Mouse (Mus musculus): ENCODE data around the gene Tmem189. TPM values are rescaled to one million over a fixed set of nuclear protein-coding genes. Genes with fewer than 3 reads are reported as not detected.
A peak's percentile ranks its signal among the peaks of the same experiment; 100 is the strongest.

Tmem189 gene
- polyA plus RNA-seq, 1 experiment from 2014 or later, result 28.6 TPM

DNA sequence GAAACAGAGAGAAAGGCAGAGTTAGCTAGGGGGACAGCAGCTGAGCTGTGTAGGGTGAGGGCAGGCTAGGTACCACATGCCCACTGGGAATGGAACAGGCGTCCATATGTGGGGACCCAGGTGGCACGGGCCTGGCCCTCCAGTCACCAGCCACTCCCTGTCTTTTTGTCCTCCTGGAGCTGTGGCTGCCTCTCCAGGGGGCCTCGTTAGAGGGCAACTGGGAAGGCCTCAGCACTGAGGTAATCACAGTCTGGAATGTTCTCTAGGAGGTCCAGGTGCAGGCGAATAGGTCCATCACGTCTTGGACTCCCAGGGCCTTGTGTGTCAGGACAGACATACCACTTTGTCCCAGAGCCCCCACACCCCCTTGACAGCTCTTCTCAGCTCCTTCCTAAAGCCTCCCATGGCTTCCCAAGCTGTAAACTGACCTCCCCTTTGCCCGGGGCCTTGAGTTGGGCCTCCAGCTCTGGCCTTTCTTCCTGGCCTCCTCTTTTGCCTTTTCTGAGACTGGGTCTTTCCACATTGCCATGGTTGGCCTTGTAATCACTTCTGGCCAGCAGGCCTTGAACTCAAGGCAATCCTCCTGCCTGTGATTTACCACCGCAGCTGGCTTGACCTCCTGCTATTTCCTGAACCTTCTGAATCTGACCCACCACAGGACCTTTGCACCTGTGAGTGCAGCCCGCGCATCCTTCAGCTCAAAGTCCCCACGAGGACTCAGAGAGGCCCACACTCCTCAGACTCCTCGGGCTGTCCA is 16.7 kb upstream of the Tmem189 start:
- H3K9ac ChIP-seq (ENCODE audit: low read depth, low read length), result peak overlapping the region; percentile 60

GRCm38 (mm10) chr2:167704409-167704808 is 14.8 kb upstream of the Tmem189 start:
- Histone ChIP-seq H3K9me3 (ENCODE audit: control insufficient read depth, low read length) (no peaks in the 10 kb centered on the region), H3K27ac (ENCODE audit: low read length) (no peak overlapping the region), H3K9ac (ENCODE audit: low read depth, low read length) (peak overlapping the region; percentile 19; the same call in 1 of the 2 replicates), H3K36me3 (ENCODE audit: control insufficient read depth, insufficient read depth, low read length) (no peaks in the 10 kb centered on the region), H3K4me3 (ENCODE audit: low read length) (no peak overlapping the region), H3K4me2 (ENCODE audit: low read depth, low read length) (no peak overlapping the region), H3K4me1 (ENCODE audit: control insufficient read depth, insufficient read depth, low read length) (peaks cover 13% of the 10 kb centered on the region; the same call in 1 of the 2 replicates), H3K27me3 (replicated peaks; ENCODE audit: control insufficient read depth, insufficient read depth, low read length) (no peaks in the 10 kb centered on the region)
- no peak for ATAC-seq
- WGBS, result 87% methylated on average over 4 of the region's 4 CpGs

More for the DNA sequence above, 16.7 kb upstream of the Tmem189 start:
- peaks cover 24% of the 10 kb centered on the region for H3K4me1 ChIP-seq (ENCODE audit: control insufficient read depth, insufficient read depth, low read length)
- H3K27me3 ChIP-seq (replicated peaks; ENCODE audit: control insufficient read depth, insufficient read depth, low read length), result no peaks in the 10 kb centered on the region
- no peaks in the 10 kb centered on the region for H3K9me3 ChIP-seq (ENCODE audit: control insufficient read depth, low read length)
- no peaks in the 10 kb centered on the region for H3K36me3 ChIP-seq (ENCODE audit: control insufficient read depth, insufficient read depth, low read length)
- H3K4me3 ChIP-seq (ENCODE audit: low read length), result no peak overlapping the region
- peak overlapping the region; percentile 51; the same call in 1 of the 2 replicates for H3K27ac ChIP-seq (ENCODE audit: low read length)
- 64% methylated on average over 11 of the region's 11 CpGs for WGBS
- peak; percentile 74 for ATAC-seq
- no peak overlapping the region for H3K4me2 ChIP-seq (ENCODE audit: low read depth, low read length)

GRCm38 (mm10) chr2:167702126-167702525 is 12.5 kb upstream of the Tmem189 start:
- 83% methylated on average over 6 of the region's 6 CpGs for WGBS
- H3K27me3 ChIP-seq (replicated peaks; ENCODE audit: control insufficient read depth, insufficient read depth, low read length), result no peaks in the 10 kb centered on the region
- peaks cover 17% of the 10 kb centered on the region for H3K4me1 ChIP-seq (ENCODE audit: control insufficient read depth, insufficient read depth, low read length)
- no peak overlapping the region for H3K4me2 ChIP-seq (ENCODE audit: low read depth, low read length)
- H3K9me3 ChIP-seq (ENCODE audit: control insufficient read depth, low read length), result no peaks in the 10 kb centered on the region
- H3K4me3 ChIP-seq (ENCODE audit: low read length), result no peak overlapping the region
- H3K9ac ChIP-seq (ENCODE audit: low read depth, low read length), result 0 out of 2 replicates have a peak overlapping the region, but pooled peaks have one; percentile 17
- H3K36me3 ChIP-seq (ENCODE audit: control insufficient read depth, insufficient read depth, low read length), result no peaks in the 10 kb centered on the region
- H3K27ac ChIP-seq (ENCODE audit: low read length), result no peak overlapping the region
- no peak for ATAC-seq

GRCm38 (mm10) chr2:167701472-167701871 is 11.8 kb upstream of the Tmem189 start:
- ATAC-seq, result no peak
- no peak overlapping the region for H3K27ac ChIP-seq (ENCODE audit: low read length)
- peaks cover 15% of the 10 kb centered on the region for H3K4me1 ChIP-seq (ENCODE audit: control insufficient read depth, insufficient read depth, low read length)
- 0 out of 2 replicates have a peak overlapping the region, but pooled peaks have one; percentile 17 for H3K9ac ChIP-seq (ENCODE audit: low read depth, low read length)
- H3K4me2 ChIP-seq (ENCODE audit: low read depth, low read length), result no peak overlapping the region
- H3K36me3 ChIP-seq (ENCODE audit: control insufficient read depth, insufficient read depth, low read length), result no peaks in the 10 kb centered on the region
- no peak overlapping the region for H3K4me3 ChIP-seq (ENCODE audit: low read length)
- no peaks in the 10 kb centered on the region for H3K9me3 ChIP-seq (ENCODE audit: control insufficient read depth, low read length)
- no peaks in the 10 kb centered on the region for H3K27me3 ChIP-seq (replicated peaks; ENCODE audit: control insufficient read depth, insufficient read depth, low read length)
- WGBS, result 67% methylated on average over 5 of the region's 5 CpGs

DNA sequence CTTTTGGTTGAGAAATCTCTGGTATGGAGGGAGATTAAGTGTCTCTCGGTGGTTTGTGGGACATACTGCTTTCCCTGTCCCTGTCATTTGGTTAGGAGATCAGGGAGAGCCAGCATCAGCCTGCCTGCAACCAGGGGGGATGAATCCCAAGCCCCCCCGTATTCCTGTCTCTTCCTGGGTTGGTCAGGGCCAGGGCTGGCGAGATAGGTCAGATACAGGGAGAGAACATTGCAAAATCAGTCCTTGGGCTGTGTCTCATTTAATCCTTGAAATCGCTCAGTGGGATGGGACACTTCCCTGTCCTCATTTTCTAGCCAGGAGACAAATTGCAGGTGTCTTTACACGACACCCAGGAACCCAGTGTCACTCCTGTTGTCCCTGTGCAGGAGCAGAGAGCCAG is 10.4 kb upstream of the Tmem189 start:
- H3K4me3 ChIP-seq (ENCODE audit: low read length), result no peak overlapping the region
- no peak for ATAC-seq
- WGBS, result 71% methylated on average over 5 of the region's 5 CpGs
- H3K9ac ChIP-seq (ENCODE audit: low read depth, low read length), result peak overlapping the region; percentile 7; the same call in 1 of the 2 replicates
- H3K27ac ChIP-seq (ENCODE audit: low read length), result no peak overlapping the region
- no peak overlapping the region for H3K4me2 ChIP-seq (ENCODE audit: low read depth, low read length)
- H3K9me3 ChIP-seq (ENCODE audit: control insufficient read depth, low read length), result no peaks in the 10 kb centered on the region; the same call in 1 of the 2 replicates
- H3K4me1 ChIP-seq (ENCODE audit: control insufficient read depth, insufficient read depth, low read length), result peaks cover 16% of the 10 kb centered on the region
- no peaks in the 10 kb centered on the region for H3K27me3 ChIP-seq (replicated peaks; ENCODE audit: control insufficient read depth, insufficient read depth, low read length)
- H3K36me3 ChIP-seq (ENCODE audit: control insufficient read depth, insufficient read depth, low read length), result no peaks in the 10 kb centered on the region

DNA sequence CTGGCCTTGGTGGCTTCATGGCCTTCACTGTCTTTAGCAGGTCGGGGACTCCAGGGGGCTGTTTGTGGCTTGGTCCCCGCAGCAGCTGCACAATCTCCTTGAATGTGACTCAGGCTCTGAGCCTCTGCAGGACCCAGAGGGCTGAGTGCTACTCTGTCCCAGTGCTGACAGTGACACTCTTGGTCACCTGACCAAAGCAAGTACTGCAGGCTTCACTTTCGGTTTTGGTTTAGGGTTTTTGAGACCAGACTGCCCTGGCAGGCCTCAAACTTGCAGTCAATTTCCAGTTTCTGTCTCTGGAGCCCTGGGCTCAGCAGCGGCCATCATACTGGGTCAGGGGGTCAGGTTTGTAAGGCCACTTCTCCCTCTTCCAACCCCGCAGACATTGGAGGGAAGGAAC is 8.3 kb upstream of the Tmem189 start:
- Histone ChIP-seq H3K4me1 (ENCODE audit: control insufficient read depth, insufficient read depth, low read length) (peaks cover 20% of the 10 kb centered on the region), H3K36me3 (ENCODE audit: control insufficient read depth, insufficient read depth, low read length) (no peaks in the 10 kb centered on the region), H3K4me2 (ENCODE audit: low read depth, low read length) (peak overlapping the region; percentile 21), H3K9ac (ENCODE audit: low read depth, low read length) (peak overlapping the region; percentile 45), H3K27me3 (replicated peaks; ENCODE audit: control insufficient read depth, insufficient read depth, low read length) (no peaks in the 10 kb centered on the region), H3K27ac (ENCODE audit: low read length) (peak overlapping the region; percentile 86), H3K4me3 (ENCODE audit: low read length) (no peak overlapping the region), H3K9me3 (ENCODE audit: control insufficient read depth, low read length) (no peaks in the 10 kb centered on the region; the same call in 1 of the 2 replicates)
- ATAC-seq, result peak; percentile 76
- WGBS, result 37% methylated on average over 5 of the region's 5 CpGs

DNA sequence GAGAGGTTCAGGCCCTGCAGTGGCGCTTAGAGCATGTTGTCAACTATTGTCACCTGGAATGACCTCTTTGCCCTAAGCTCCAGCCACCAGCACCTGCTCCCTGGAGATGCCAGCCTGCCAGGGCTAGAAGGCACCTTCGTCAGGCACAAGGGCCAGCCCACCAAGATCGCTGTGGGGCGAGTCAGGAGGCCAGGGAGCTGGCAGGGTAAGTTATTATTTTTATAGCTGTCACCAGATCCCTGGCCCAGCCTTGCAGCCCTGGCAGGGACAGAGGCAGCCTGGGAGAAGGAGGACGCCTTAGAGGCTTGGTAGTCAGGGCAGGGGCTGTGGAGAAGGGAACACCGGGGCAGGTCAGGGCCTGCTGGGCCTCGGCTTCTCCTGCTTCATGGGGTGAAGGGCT is 6.5 kb upstream of the Tmem189 start:
- WGBS, result 78% methylated on average over 7 of the region's 7 CpGs
- Histone ChIP-seq H3K36me3 (ENCODE audit: control insufficient read depth, insufficient read depth, low read length) (peaks cover 4% of the 10 kb centered on the region; the same call in 1 of the 2 replicates), H3K27me3 (replicated peaks; ENCODE audit: control insufficient read depth, insufficient read depth, low read length) (no peaks in the 10 kb centered on the region), H3K4me1 (ENCODE audit: control insufficient read depth, insufficient read depth, low read length) (peaks cover 27% of the 10 kb centered on the region), H3K27ac (ENCODE audit: low read length) (peak overlapping the region; percentile 63), H3K9ac (ENCODE audit: low read depth, low read length) (peak overlapping the region; percentile 46), H3K4me3 (ENCODE audit: low read length) (no peak overlapping the region), H3K9me3 (ENCODE audit: control insufficient read depth, low read length) (no peaks in the 10 kb centered on the region; the same call in 1 of the 2 replicates), H3K4me2 (ENCODE audit: low read depth, low read length) (no peak overlapping the region)
- ATAC-seq, result no peak

- Histone ChIP-seq H3K4me1 (ENCODE audit: control insufficient read depth, insufficient read depth, low read length) (peaks cover 32% of the 10 kb centered on the region), H3K27me3 (replicated peaks; ENCODE audit: control insufficient read depth, insufficient read depth, low read length) (no peaks in the 10 kb centered on the region), H3K4me2 (ENCODE audit: low read depth, low read length) (no peak overlapping the region), H3K36me3 (ENCODE audit: control insufficient read depth, insufficient read depth, low read length) (peaks cover 4% of the 10 kb centered on the region; the same call in 1 of the 2 replicates), H3K9me3 (ENCODE audit: control insufficient read depth, low read length) (no peaks in the 10 kb centered on the region; the same call in 1 of the 2 replicates), H3K27ac (ENCODE audit: low read length) (peak overlapping the region; percentile 63), H3K9ac (ENCODE audit: low read depth, low read length) (peak overlapping the region; percentile 46; the same call in 1 of the 2 replicates), H3K4me3 (ENCODE audit: low read length) (no peak overlapping the region)
- no peak for ATAC-seq
- 82% methylated on average over 14 of the region's 14 CpGs for WGBS
These were observed 5.9 kb upstream of the Tmem189 start for GRCm38 (mm10) chr2:167695491-167695890.

GRCm38 (mm10) chr2:167694963-167695362 is 5.3 kb upstream of the Tmem189 start:
- Histone ChIP-seq H3K4me3 (ENCODE audit: low read length) (no peak overlapping the region), H3K36me3 (ENCODE audit: control insufficient read depth, insufficient read depth, low read length) (peaks cover 4% of the 10 kb centered on the region; the same call in 1 of the 2 replicates), H3K27me3 (replicated peaks; ENCODE audit: control insufficient read depth, insufficient read depth, low read length) (no peaks in the 10 kb centered on the region), H3K4me1 (ENCODE audit: control insufficient read depth, insufficient read depth, low read length) (peaks cover 34% of the 10 kb centered on the region), H3K9ac (ENCODE audit: low read depth, low read length) (no peak overlapping the region), H3K9me3 (ENCODE audit: control insufficient read depth, low read length) (no peaks in the 10 kb centered on the region; the same call in 1 of the 2 replicates), H3K27ac (ENCODE audit: low read length) (no peak overlapping the region), H3K4me2 (ENCODE audit: low read depth, low read length) (no peak overlapping the region)
- WGBS, result 94% methylated on average over 7 of the region's 7 CpGs
- ATAC-seq, result no peak

Data from intestine, embryonic 16.5 days (tissue).